Mouse (Mus musculus) liver, adult (tissue): ENCODE results near the gene Sgsm1.

ENCODE experiments used
- GATA4 ChIP-seq: IDR thresholded peaks from 2 replicates; pipeline ENCODE4 v1.6.1; 2014; ENCODE audit warnings: mild to moderate bottlenecking, low read length; ENCODE audit not compliant: insufficient replicate concordance

The Sgsm1 gene

GRCm38 (mm10) chr5:113298040-113298439 lies 12.5 kb downstream of the Sgsm1 start:
- TF ChIP-seq GATA4 = no peak

- no peak for TF ChIP-seq GATA4
Measured at GRCm38 (mm10) chr5:113295791-113296190, 14.8 kb downstream of the Sgsm1 start.

- no peak for TF ChIP-seq GATA4
Measured at GRCm38 (mm10) chr5:113294575-113294974, 16.0 kb downstream of the Sgsm1 start.

GRCm38 (mm10) chr5:113293446-113293845 lies 17.1 kb downstream of the Sgsm1 start:
- no peak for TF ChIP-seq GATA4

GRCm38 (mm10) chr5:113292832-113293231 lies 17.8 kb downstream of the Sgsm1 start:
- no peak for TF ChIP-seq GATA4

GRCm38 (mm10) chr5:113292179-113292578 lies 18.4 kb downstream of the Sgsm1 start:
- no peak for TF ChIP-seq GATA4

GRCm38 (mm10) chr5:113291125-113291524 lies 19.5 kb downstream of the Sgsm1 start:
- no peak for TF ChIP-seq GATA4

- TF ChIP-seq GATA4 = no peak
Measured at GRCm38 (mm10) chr5:113290149-113290548, 20.4 kb downstream of the Sgsm1 start.

GRCm38 (mm10) chr5:113288490-113288889 lies 22.1 kb downstream of the Sgsm1 start:
- TF ChIP-seq GATA4 = no peak

GRCm38 (mm10) chr5:113287762-113288161 lies 22.8 kb downstream of the Sgsm1 start:
- no peak for TF ChIP-seq GATA4

GRCm38 (mm10) chr5:113286591-113287520 lies 23.7 kb downstream of the Sgsm1 start:
- TF ChIP-seq GATA4 = no peak

GRCm38 (mm10) chr5:113286048-113286447 lies 24.5 kb downstream of the Sgsm1 start:
- TF ChIP-seq GATA4 = no peak

GRCm38 (mm10) chr5:113285541-113285940 lies 25.0 kb downstream of the Sgsm1 start:
- no peak for TF ChIP-seq GATA4

GRCm38 (mm10) chr5:113283726-113284125 lies 26.9 kb downstream of the Sgsm1 start:
- no peak for TF ChIP-seq GATA4

- no peak for TF ChIP-seq GATA4
Measured at GRCm38 (mm10) chr5:113281557-113281956, 29.0 kb downstream of the Sgsm1 start.

GRCm38 (mm10) chr5:113280138-113280856 lies 30.3 kb downstream of the Sgsm1 start:
- no peak for TF ChIP-seq GATA4

- no peak for TF ChIP-seq GATA4
Measured at GRCm38 (mm10) chr5:113275839-113276238, 34.7 kb downstream of the Sgsm1 start.
